Mouse (Mus musculus): ENCODE measurements around the gene Magi1. TPM values are rescaled to one million over a fixed set of nuclear protein-coding genes. Genes with fewer than 3 reads are reported as not detected.

Gene Magi1
- total and polyA plus RNA-seq, 3 experiments: not detected

DNA sequence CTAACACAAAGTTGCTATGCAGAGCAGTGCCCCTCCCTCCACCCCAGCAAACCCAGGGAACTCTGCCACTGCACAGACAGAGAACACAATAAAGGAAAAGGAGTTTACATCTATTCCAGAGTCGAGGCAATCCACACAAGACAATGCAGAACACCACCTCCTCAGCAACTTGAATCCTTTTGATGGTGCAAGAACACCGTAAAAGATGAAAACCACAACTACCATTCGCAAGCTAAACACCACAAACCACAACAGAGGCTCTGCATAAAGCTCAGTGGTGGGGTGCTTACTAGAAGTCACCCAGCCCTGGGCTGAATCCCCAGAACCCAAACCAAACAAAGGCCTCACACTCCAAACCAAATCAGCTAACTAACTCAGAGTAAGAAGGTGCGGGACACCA lies 99.4 kb downstream of the Magi1 start:
- no peaks in the 10 kb centered on the region for H3K27me3 ChIP-seq (ENCODE audit: control insufficient read depth in 1 of 2, insufficient read depth in 2 of 2, low read length in 2 of 2)
- H3K36me3 ChIP-seq (ENCODE audit: control insufficient read depth in 1 of 2, insufficient read depth in 2 of 2, low read length in 2 of 2): no peaks in the 10 kb centered on the region
- no peaks in the 10 kb centered on the region for H3K79me2 ChIP-seq (ENCODE audit: control insufficient read depth, insufficient read depth, low read length, poor library complexity)
- H3K4me3 ChIP-seq (ENCODE audit: control insufficient read depth in 1 of 2, insufficient read depth in 1 of 2, low read depth in 2 of 2, low read length in 2 of 2): no peak overlapping the region
- H3K9ac ChIP-seq (ENCODE audit: control insufficient read depth, low read depth, low read length, poor library complexity, severe bottlenecking): no peak overlapping the region
- no peak for DNase-seq (ENCODE audit: low read depth, low spot score)
- no peaks in the 10 kb centered on the region for H3K4me1 ChIP-seq (ENCODE audit: control insufficient read depth in 1 of 2, insufficient read depth in 2 of 2, low read length in 2 of 2)
- TF ChIP-seq MAX (IDR thresholded peaks at IDR 0.05; ENCODE audit: low read length): no peak
- TF ChIP-seq MYB (IDR thresholded peaks at IDR 0.05; ENCODE audit: low read depth, low read length): no peak
- TF ChIP-seq JUND (IDR thresholded peaks at IDR 0.05; ENCODE audit: low read depth, low read length): no peak
- no peak for TF ChIP-seq ZKSCAN1 (IDR thresholded peaks at IDR 0.05; ENCODE audit: low read depth, low read length)
- no peak for TF ChIP-seq CTCF (IDR thresholded peaks at IDR 0.05 in 2 of 3, conservative IDR thresholded peaks at IDR 0.05 in 1 of 3; ENCODE audit: control insufficient read depth in 1 of 3, insufficient read depth in 1 of 3, low read depth in 2 of 3, low read length in 3 of 3, poor library complexity in 1 of 3, severe bottlenecking in 1 of 3)
- no peak for TF ChIP-seq KAT2A (conservative IDR thresholded peaks at IDR 0.05; ENCODE audit: low read depth, low read length)
- no peak for TF ChIP-seq USF2 (IDR thresholded peaks at IDR 0.05; ENCODE audit: borderline replicate concordance in 1 of 2, insufficient read depth in 1 of 2, low read depth in 1 of 2, low read length in 2 of 2)
- no peak for TF ChIP-seq MXI1 (IDR thresholded peaks at IDR 0.05; ENCODE audit: low read depth, low read length)
- no peak for TF ChIP-seq ZMIZ1 (IDR thresholded peaks at IDR 0.05; ENCODE audit: low read depth, low read length)
- TF ChIP-seq GATA1 (IDR thresholded peaks at IDR 0.05; ENCODE audit: low read depth, low read length): no peak
- TF ChIP-seq RCOR1 (IDR thresholded peaks at IDR 0.05; ENCODE audit: low read depth, low read length): no peak
- no peak for TF ChIP-seq CHD2 (IDR thresholded peaks at IDR 0.05; ENCODE audit: low read length)
- no peak for TF ChIP-seq RAD21 (IDR thresholded peaks at IDR 0.05; ENCODE audit: low read depth, low read length)
- no peak for TF ChIP-seq MEF2A (IDR thresholded peaks at IDR 0.05; ENCODE audit: extremely low read depth, insufficient replicate concordance, low read depth, low read length, poor library complexity, severe bottlenecking)
- no peak for TF ChIP-seq POLR2AphosphoS5 (IDR thresholded peaks at IDR 0.05; ENCODE audit: borderline replicate concordance, low read depth, low read length)
- TF ChIP-seq E2F4 (IDR thresholded peaks at IDR 0.05; ENCODE audit: borderline replicate concordance, low read depth, low read length): no peak
- no peak for TF ChIP-seq HCFC1 (IDR thresholded peaks at IDR 0.05; ENCODE audit: low read depth, low read length)
- TF ChIP-seq USF1 (IDR thresholded peaks at IDR 0.05; ENCODE audit: low read depth, low read length): no peak
- H3K27ac ChIP-seq (ENCODE audit: control insufficient read depth, low read depth, low read length): no peak overlapping the region
- H3K9me3 ChIP-seq (replicated peaks; ENCODE audit: insufficient read depth, low read length): no peaks in the 10 kb centered on the region

GRCm38 (mm10) chr6:94183354-94183851 lies 100.3 kb downstream of the Magi1 start:
- TF ChIP-seq CHD2 (IDR thresholded peaks at IDR 0.05; ENCODE audit: low read length) (no peak), MYC (IDR thresholded peaks at IDR 0.05; ENCODE audit: low read depth, low read length) (no peak), GATA1 (IDR thresholded peaks at IDR 0.05; ENCODE audit: low read depth, low read length) (no peak), POLR2AphosphoS5 (IDR thresholded peaks at IDR 0.05; ENCODE audit: borderline replicate concordance, low read depth, low read length) (no peak), ZNF384 (IDR thresholded peaks at IDR 0.05; ENCODE audit: low read depth, low read length) (no peak), MAZ (IDR thresholded peaks at IDR 0.05; ENCODE audit: low read depth, low read length) (no peak), SMC3 (IDR thresholded peaks at IDR 0.05; ENCODE audit: low read depth, low read length) (no peak), MXI1 (IDR thresholded peaks at IDR 0.05; ENCODE audit: low read depth, low read length) (no peak), EP300 (IDR thresholded peaks at IDR 0.05; ENCODE audit: low read depth in 1 of 2, low read length in 2 of 2) (no peak), BHLHE40 (IDR thresholded peaks at IDR 0.05; ENCODE audit: borderline replicate concordance, low read depth, low read length) (no peak), TCF12 (IDR thresholded peaks at IDR 0.05; ENCODE audit: low read depth, low read length) (no peak), USF2 (IDR thresholded peaks at IDR 0.05; ENCODE audit: borderline replicate concordance in 1 of 2, insufficient read depth in 1 of 2, low read depth in 1 of 2, low read length in 2 of 2) (no peak), HCFC1 (IDR thresholded peaks at IDR 0.05; ENCODE audit: low read depth, low read length) (no peak), RCOR1 (IDR thresholded peaks at IDR 0.05; ENCODE audit: low read depth, low read length) (no peak), MAX (IDR thresholded peaks at IDR 0.05; ENCODE audit: low read length) (no peak), CHD1 (IDR thresholded peaks at IDR 0.05; ENCODE audit: low read depth, low read length) (no peak), POLR2A (IDR thresholded peaks at IDR 0.05; ENCODE audit: control insufficient read depth in 1 of 2, insufficient read depth in 1 of 2, low read depth in 1 of 2, low read length in 2 of 2, poor library complexity in 1 of 2) (no peak), JUND (IDR thresholded peaks at IDR 0.05; ENCODE audit: low read depth, low read length) (no peak), POLR2AphosphoS2 (IDR thresholded peaks at IDR 0.05; ENCODE audit: low read length) (no peak)
- Histone ChIP-seq H3K36me3 (ENCODE audit: control insufficient read depth in 1 of 2, insufficient read depth in 2 of 2, low read length in 2 of 2) (no peaks in the 10 kb centered on the region), H3K9me3 (replicated peaks; ENCODE audit: insufficient read depth, low read length) (no peaks in the 10 kb centered on the region), H3K27ac (ENCODE audit: control insufficient read depth, low read depth, low read length) (no peak overlapping the region), H3K4me3 (ENCODE audit: control insufficient read depth in 1 of 2, insufficient read depth in 1 of 2, low read depth in 2 of 2, low read length in 2 of 2) (no peak overlapping the region), H3K9ac (ENCODE audit: control insufficient read depth, low read depth, low read length, poor library complexity, severe bottlenecking) (no peak overlapping the region), H3K79me2 (ENCODE audit: control insufficient read depth, insufficient read depth, low read length, poor library complexity) (no peaks in the 10 kb centered on the region), H3K4me1 (ENCODE audit: control insufficient read depth in 1 of 2, insufficient read depth in 2 of 2, low read length in 2 of 2) (no peaks in the 10 kb centered on the region), H3K27me3 (ENCODE audit: control insufficient read depth in 1 of 2, insufficient read depth in 2 of 2, low read length in 2 of 2) (no peaks in the 10 kb centered on the region)
- no peak for DNase-seq (ENCODE audit: low read depth, low spot score)

All from MEL (cell line).